Mouse (Mus musculus): ENCODE measurements at regions not wholly inside any gene's neighbourhood (a gene's known extent, or its start where the extent isn't known, plus 50 kb on each side); places are given as distances from the start of the nearest gene placed in this dataset.

GRCm38 (mm10) chr3:34573312-34573711 is 76.9 kb upstream of the Sox2 start:
- no peak for TF ChIP-seq CTCF (IDR thresholded peaks at IDR 0.05; ENCODE audit: control insufficient read depth, insufficient read depth, insufficient read length)
- no peak for TF ChIP-seq MAX (IDR thresholded peaks at IDR 0.05)
- no peak for TF ChIP-seq MYOD1 (IDR thresholded peaks at IDR 0.05; ENCODE audit: control insufficient read depth, insufficient read length, low read depth)
- no peak for TF ChIP-seq CEBPB (IDR thresholded peaks at IDR 0.05; ENCODE audit: low read depth)
- no peak for TF ChIP-seq USF1 (IDR thresholded peaks at IDR 0.05; ENCODE audit: low read depth)
